Mouse (Mus musculus) heart, postnatal 25 days (tissue): ENCODE results near the gene Pam. TPM values are rescaled to one million over a fixed set of nuclear protein-coding genes. Genes with fewer than 3 reads are reported as not detected.

Experiments
- DNase-seq: peaks from one replicate; pipeline ENCODE4 v3.0.0; 2022; ENCODE audit warnings: low spot score
- intact Hi-C: fragments of 180-260 bp; cut with DNase I; formaldehyde crosslinking; loops from one replicate; pipeline ENCODE4 v1.15.1; 2025
- total RNA-seq, 2 experiments: library from RNA; stranded (reverse); gene quantifications; 2 replicates each; pipeline ENCODE4 v1.2.3; 2021

Gene Pam
- total RNA-seq, 2 experiments from 2014 or later, result 615 to 691 TPM

DNA sequence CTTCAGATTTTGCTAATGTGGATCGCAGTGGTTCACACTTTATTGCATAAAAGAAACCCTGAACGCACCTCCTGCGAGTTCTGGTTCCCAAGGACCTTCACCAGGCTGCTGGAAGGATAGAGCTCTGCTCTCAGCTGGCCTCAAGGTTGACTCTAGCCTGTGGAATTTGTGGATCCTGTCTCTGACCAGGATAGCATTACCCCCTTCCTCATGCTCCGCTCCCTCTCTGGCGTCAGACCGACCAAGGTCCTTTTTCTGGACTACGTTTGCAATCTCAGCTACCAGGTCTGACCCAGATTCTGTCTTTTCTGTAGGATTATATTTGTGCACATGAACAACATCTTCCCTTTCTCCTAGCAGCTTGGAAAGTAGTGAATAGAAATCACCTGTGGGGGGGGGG lies 231.3 kb downstream of the Pam start:
- intact Hi-C loops, result no loop called here
- DNase-seq, result no peak

DNA sequence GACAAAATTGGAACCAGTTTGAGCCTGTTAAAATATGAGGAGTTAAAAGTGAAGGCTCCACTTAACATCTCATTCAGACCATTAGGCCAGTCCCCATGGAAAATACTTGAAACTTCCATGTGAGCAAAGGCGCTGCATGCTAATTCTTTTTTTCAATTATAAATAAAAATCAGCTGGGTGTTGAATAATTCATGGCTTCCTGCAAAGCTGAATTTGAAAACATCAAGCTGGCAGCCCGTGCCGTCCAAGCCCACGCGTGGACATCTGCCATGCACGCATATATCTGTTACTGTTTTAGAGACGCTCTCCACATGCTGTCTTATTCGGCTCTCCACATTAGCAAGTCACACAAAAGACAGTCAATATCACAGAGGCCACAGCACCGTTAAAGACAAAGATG lies 232.3 kb downstream of the Pam start:
- no peak for DNase-seq
- intact Hi-C loops, result no loop called here

DNA sequence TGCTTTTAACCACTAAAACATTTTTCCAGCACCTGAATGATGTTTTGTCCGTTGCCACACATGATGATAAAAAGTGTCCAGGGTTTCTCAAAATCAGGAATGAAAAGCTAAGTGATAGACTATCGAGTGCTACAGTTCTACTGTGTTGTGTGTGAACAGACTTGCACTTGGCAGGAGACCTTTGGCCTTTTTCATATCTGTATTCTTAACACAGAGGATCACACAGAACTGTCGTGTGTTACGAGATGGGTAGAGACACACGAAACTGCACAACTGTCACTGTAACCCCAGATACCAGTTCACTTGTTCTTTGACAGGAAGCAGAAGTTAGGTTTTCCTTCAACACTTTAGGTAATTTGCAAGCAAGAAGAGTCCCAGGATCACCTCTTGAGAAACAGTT lies 232.7 kb downstream of the Pam start:
- intact Hi-C loops, result no loop called here
- DNase-seq, result no peak

GRCm38 (mm10) chr1:97854256-97854655 lies 241.2 kb downstream of the Pam start:
- no peak for DNase-seq
- intact Hi-C loops, result no loop called here

DNA sequence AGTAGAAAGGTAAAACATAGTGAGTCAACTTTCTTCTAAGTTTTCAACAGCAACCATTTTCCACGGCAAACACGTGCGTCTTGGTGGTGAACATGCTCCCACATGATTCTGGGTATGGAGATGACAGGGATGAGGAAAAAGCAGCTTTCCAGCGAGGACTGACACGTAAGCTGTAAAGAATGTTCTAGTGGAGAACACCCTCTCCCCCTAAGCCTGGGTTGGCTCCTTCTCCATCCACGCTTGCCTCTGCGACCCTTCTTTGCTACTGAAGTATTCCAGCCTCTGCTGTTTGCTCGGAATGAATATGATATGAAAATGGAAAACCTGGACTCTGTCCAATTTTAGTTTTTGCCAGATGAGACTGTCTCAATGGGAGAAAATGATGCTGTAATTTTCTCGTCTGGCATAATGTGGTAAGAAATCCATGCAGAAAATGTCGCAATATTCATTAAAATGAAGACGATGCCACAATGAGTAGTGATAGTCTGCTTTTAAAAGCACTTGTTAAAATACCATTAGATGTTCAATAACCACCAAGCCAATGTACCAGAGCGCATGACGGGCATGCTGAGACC lies 243.8 kb downstream of the Pam start:
- peak; percentile 4 for DNase-seq
- intact Hi-C loops, result no loop called here

GRCm38 (mm10) chr1:97848601-97849241 lies 246.7 kb downstream of the Pam start:
- DNase-seq, result no peak
- intact Hi-C loops, result no loop called here

DNA sequence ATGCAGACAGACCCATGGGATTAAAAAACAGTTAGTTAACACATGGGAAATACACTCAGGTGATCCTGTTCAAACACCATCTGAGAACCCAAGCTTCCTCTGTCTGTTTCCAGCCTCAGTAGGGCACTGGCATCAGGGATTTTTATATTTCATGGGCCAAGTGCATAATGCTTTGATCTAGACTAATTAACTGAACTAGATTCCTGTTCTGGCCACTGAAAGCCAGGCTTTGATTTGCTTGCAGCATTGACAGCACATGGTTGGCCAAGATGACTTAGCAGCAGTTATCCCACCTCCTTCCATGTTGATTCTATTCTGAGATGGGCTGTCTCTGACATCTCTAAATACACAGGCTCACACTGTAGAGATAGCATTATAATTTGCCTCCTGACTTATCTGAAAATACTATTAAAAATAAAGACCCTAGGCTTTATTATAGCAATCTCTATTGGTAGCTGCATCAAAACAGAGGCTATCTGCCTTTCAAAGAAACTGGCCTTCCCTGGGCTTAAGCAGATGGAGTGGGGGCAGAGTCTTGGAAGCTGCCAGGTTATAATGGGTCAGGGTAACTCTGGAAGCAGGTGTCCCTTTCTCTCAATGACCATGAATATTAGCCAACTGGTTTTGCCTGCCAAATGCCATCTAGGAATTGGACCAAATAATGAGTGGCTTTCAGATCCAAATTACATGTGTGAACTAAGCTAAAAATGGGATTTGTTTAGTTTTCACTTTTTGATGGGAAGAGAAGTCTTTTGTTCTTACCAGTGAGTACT lies 252.0 kb downstream of the Pam start:
- intact Hi-C loops, result no loop called here
- no peak for DNase-seq

GRCm38 (mm10) chr1:97834354-97834822 lies 261.1 kb downstream of the Pam start:
- DNase-seq, result no peak
- intact Hi-C loops, result no loop called here

GRCm38 (mm10) chr1:97833466-97834353 lies 261.7 kb downstream of the Pam start:
- peak; percentile 46 for DNase-seq
- intact Hi-C loops, result no loop called here

DNA sequence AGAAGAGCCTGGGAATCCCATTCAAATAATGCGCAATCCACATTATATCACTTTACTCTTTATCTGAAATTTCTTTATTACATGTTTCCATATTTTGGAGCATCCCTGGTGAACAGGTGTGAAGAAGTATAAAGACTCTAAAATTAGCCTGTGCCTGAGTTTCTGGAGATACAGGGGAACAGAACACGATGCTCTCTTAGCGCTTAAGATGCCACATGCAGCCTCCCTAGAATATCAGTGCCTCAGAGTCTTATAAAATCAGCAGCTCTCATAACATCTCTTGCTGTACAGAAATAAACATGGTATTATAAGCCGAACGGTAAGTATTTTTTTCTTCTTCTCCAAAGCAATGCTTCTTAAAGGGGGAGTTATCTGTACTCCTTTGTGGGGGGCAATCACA lies 267.4 kb downstream of the Pam start:
- intact Hi-C loops, result no loop called here
- no peak for DNase-seq

DNA sequence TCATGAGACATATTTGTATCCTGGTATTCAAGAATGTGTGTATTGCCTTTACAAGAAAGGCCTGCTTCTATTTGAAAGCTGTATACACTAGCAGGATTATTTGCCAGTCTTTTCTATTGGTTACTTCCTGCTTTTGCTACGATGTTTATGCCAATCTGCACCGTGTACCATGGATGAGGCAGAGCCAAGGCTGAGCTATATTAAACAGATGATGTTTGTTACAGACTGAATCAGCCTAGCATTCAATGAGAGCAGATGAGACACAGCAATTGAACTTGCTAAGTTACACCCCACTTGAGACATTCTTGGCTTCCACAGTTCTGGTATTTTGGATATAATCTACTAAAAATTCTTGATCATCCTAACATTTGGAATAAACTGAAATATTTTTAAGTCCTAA lies 267.9 kb downstream of the Pam start:
- intact Hi-C loops, result no loop called here
- no peak for DNase-seq

- DNase-seq, result no peak
- intact Hi-C loops, result no loop called here
Measured at GRCm38 (mm10) chr1:97822904-97823303, 272.5 kb downstream of the Pam start.

- intact Hi-C loops, result no loop called here
- no peak for DNase-seq
Measured at GRCm38 (mm10) chr1:97822203-97822602, 273.2 kb downstream of the Pam start.

- no peak for DNase-seq
- intact Hi-C loops, result no loop called here
Measured at GRCm38 (mm10) chr1:97821282-97821681, 274.2 kb downstream of the Pam start.

DNA sequence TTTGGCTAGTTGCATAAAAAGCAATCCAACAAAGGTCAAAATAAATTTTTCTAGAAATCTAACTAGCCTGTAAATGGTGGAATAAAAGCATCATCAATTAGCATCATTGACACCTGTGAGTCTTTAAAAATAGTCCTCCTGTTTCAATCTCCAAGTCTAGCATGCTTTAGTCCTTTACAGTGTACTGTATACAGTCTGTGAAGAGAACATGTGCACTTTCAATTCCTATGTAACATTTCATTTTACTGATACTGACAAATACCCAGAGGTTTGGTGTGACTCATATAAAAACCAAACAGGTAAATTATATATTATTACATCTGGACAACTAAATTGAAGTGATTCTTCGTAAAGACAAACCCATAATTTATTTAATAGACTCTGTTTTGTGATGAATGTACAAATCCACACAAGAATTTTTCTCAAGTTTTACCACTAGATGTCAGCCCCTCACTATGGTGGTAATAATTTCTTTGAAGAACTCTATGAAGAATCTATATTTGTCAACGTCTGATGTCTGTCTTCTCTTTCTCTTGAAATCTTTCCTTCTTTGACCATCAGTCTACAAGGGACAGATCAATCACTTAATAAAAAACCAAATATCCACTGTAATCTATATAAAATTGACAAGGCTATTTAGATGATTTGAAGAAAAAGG lies 286.1 kb downstream of the Pam start:
- no peak for DNase-seq
- intact Hi-C loops, result loop anchor here (2.0 to 5.0 kb wide), 3 partner anchors 369 to 713 kb away; no protein-coding TSS in a partner anchor

- no peak for DNase-seq
- intact Hi-C loops, result no loop called here
Measured at GRCm38 (mm10) chr1:97804520-97804919, 290.9 kb downstream of the Pam start.

- DNase-seq, result no peak
- intact Hi-C loops, result no loop called here
Measured at GRCm38 (mm10) chr1:97802207-97802902, 293.1 kb downstream of the Pam start.

DNA sequence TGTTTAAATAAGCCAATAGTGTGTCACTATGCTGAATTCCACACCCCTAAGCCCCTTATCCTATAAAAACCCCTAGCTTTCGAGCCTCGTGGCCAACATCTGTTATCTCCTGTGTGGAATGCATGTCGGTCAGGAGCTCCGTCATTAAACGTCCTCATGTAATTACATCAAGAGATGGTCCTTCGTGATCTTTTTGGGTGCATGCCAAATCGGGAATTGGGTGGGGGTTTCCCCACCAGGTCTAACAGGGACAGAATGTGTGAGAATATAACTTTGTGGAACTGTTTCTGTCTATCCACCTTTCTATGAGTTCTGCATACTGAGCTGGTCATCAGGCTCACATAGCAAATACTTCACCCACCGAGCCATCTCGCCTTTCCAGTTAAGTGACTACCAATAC lies 299.5 kb downstream of the Pam start:
- no peak for DNase-seq
- intact Hi-C loops, result no loop called here

- intact Hi-C loops, result no loop called here
Measured at GRCm38 (mm10) chr1:97794110-97794509, 301.3 kb downstream of the Pam start.

More at GRCm38 (mm10) chr1:97794110-97794509, 301.3 kb downstream of the Pam start:
- DNase-seq, result no peak
